In genomic region chr1:183344886-183345816, GRCm38 (mm10) we compare ENCODE assay signal across 8 mouse cellular contexts. TPM values are rescaled to one million over a fixed set of nuclear protein-coding genes. Genes with fewer than 3 reads are reported as not detected.
A peak's percentile ranks its signal among the peaks of the same experiment; 100 is the strongest.
DNase-seq lines count a peak whose midpoint lies in the region; ATAC-seq and TF ChIP-seq lines count a peak whose summit lies in the region.

No protein-coding gene starts in this region.

- no peaks in the 10 kb centered on the region for H3K9me3 ChIP-seq in hindbrain, embryonic 11.5 days (ENCODE audit: control insufficient read depth, low read length)

- H3K9ac ChIP-seq in hindbrain, embryonic 11.5 days (ENCODE audit: low read depth, low read length), result peak overlapping the region; percentile 87

- H3K4me1 ChIP-seq in hindbrain, embryonic 11.5 days (replicated peaks; ENCODE audit: control insufficient read depth, insufficient read depth, low read length), result 0 out of 2 replicates have a peak, but pooled peaks cover 2% of the 10 kb centered on the region

- in situ Hi-C loops in Patski (cut with MboI; ENCODE audit: low pct_unique_long_range_greater_than_20kb), result no loop called here

- H3K36me3 ChIP-seq in hindbrain, embryonic 11.5 days (ENCODE audit: control insufficient read depth, insufficient read depth, low read length), result no peaks in the 10 kb centered on the region

- CTCF ChIA-PET in Patski (lab: Charles Lee), result interaction anchor here (1.3 to 1.4 kb wide), 2 partner anchors 11 to 13 kb away, joined by 3 to 5 read pairs; no protein-coding TSS in a partner anchor

- peak overlapping the region; percentile 91 for H3K4me3 ChIP-seq in hindbrain, embryonic 11.5 days (ENCODE audit: low read depth, low read length)

- POLR2A ChIA-PET in Patski (lab: Charles Lee), result no interaction called here

- H3K4me2 ChIP-seq in hindbrain, embryonic 11.5 days (replicated peaks; ENCODE audit: low read depth, low read length), result peak overlapping the region; percentile 86

- peak overlapping the region; percentile 82 for H3K27ac ChIP-seq in hindbrain, embryonic 11.5 days (ENCODE audit: low read depth, low read length)

- no peaks in the 10 kb centered on the region for H3K27me3 ChIP-seq in Patski
- H3K27me3 ChIP-seq in hindbrain, embryonic 11.5 days (ENCODE audit: control insufficient read depth, insufficient read depth, low read length), result no peaks in the 10 kb centered on the region

- TF ChIP-seq CTCF in Patski (IDR thresholded peaks at IDR 0.05), result no peak

- 1% methylated on average over 67 of the region's 72 CpGs for WGBS in hindbrain, embryonic 11.5 days

- peak; percentile 80 for ATAC-seq in Patski
- peak; percentile 98 for ATAC-seq in hindbrain, embryonic 11.5 days (ENCODE audit: low FRiP score)

- peak; percentile 42 for DNase-seq in Patski (ENCODE audit: low read depth, low spot score)
- peak; percentile 93 to 94 for DNase-seq in cerebellum, postnatal 10 days
- peak; percentile 68 to 86 for DNase-seq in frontal cortex, postnatal 10 days (ENCODE audit: low spot score in 2 of 2)
- peak; percentile 86 for DNase-seq in hindbrain, embryonic 11.5 days (ENCODE audit: low spot score)
- peak; percentile 82 to 91 for DNase-seq in layer of hippocampus, postnatal 14 days (ENCODE audit: low spot score in 2 of 2)
- peak; percentile 91 for DNase-seq in lung, postnatal 10 days
- peak; percentile 77 for DNase-seq in ovary, postnatal 14 days (ENCODE audit: low spot score)
- DNase-seq in thymus, postnatal 10 days (ENCODE audit: low spot score in 2 of 2), result peak; percentile 84 to 86

RNA-seq across cellular contexts. Expression of gene Mia3, which starts 24.2 kb away (rescaled TPM):
- 192 TPM for polyA plus RNA-seq in Patski (2021)
- 97.5 and 97.6 TPM in 2 replicates for polyA plus RNA-seq in hindbrain, embryonic 11.5 days (2014; fragmentation: Nextera tagmentation; extraction: Ambion mirVana)
- total RNA-seq in layer of hippocampus, postnatal 14 days (2021), result 100 to 1,000 TPM; 232 to 244 TPM

RNA-seq across cellular contexts. Expression of gene Taf1a, which starts 43.6 kb away (rescaled TPM):
- polyA plus RNA-seq in Patski (2021), result 46.9 TPM
- 18.4 and 20.2 TPM in 2 replicates for polyA plus RNA-seq in hindbrain, embryonic 11.5 days (2014; fragmentation: Nextera tagmentation; extraction: Ambion mirVana)
- total RNA-seq in layer of hippocampus, postnatal 14 days (2021), result 10 to 100 TPM; 14.2 to 15.6 TPM

RNA-seq across cellular contexts. Expression of gene Brox, which starts 48.1 kb away (rescaled TPM):
- polyA plus RNA-seq in Patski (2021), result 58.9 TPM
- polyA plus RNA-seq in hindbrain, embryonic 11.5 days (2014; fragmentation: Nextera tagmentation; extraction: Ambion mirVana), result 73.1 and 82.3 TPM in 2 replicates
- 10 to 100 TPM; 55.7 to 59.4 TPM for total RNA-seq in layer of hippocampus, postnatal 14 days (2021)

RNA-seq across cellular contexts. Expression of gene Aida, which starts 48.8 kb away (rescaled TPM):
- 46.9 TPM for polyA plus RNA-seq in Patski (2021)
- polyA plus RNA-seq in hindbrain, embryonic 11.5 days (2014; fragmentation: Nextera tagmentation; extraction: Ambion mirVana), result 34.9 and 40.9 TPM in 2 replicates
- 10 to 100 TPM; 40.7 to 49.6 TPM for total RNA-seq in layer of hippocampus, postnatal 14 days (2021)

Comparison
In these comparisons a context has a peak if more than half of its experiments do, and no peak if none do; other contexts are left out.
1. Peak in every context shown above with its lines: DNase-seq, ATAC-seq, H3K4me3 ChIP-seq and H3K27ac ChIP-seq.
2. DNase-seq: peak in every context shown above with its lines; median percentile 94 in cerebellum, postnatal 10 days; 91 in lung, postnatal 10 days; 86 in layer of hippocampus, postnatal 14 days; 86 in hindbrain, embryonic 11.5 days; 85 in thymus, postnatal 10 days; 77 in frontal cortex, postnatal 10 days; 77 in ovary, postnatal 14 days; 42 in Patski.